Mouse (Mus musculus) MEL (cell line): ENCODE data around the gene Alg9. TPM values are rescaled to one million over a fixed set of nuclear protein-coding genes. Genes with fewer than 3 reads are reported as not detected.

ENCODE experiments used
- DNase-seq: peaks from one replicate; pipeline ENCODE4 v3.0.0; 2011; ENCODE audit warnings: low read depth, low spot score
- H3K27ac ChIP-seq: 2 replicates; pipeline ENCODE4 v1.5.1; 2012; ENCODE audit warnings: low read depth, mild to moderate bottlenecking, control low read depth, low read length, moderate library complexity; ENCODE audit not compliant: control insufficient read depth
- H3K27me3 ChIP-seq, 2 experiments: fragments of 150-350 bp in 1 of 2; sonication (generic) in 1 of 2; 2 replicates each; pipeline ENCODE4 v1.6.1; 2012; ENCODE audit warnings: low read length in 2 of 2, mild to moderate bottlenecking in 2 of 2, improper control_type of control experiment in 1 of 2, moderate library complexity in 1 of 2; ENCODE audit not compliant: insufficient read depth in 2 of 2, control insufficient read depth in 1 of 2
- H3K36me3 ChIP-seq, 2 experiments: 2 replicates each; pipeline ENCODE4 v1.6.1; 2012 to 2014; ENCODE audit warnings: low read length in 2 of 2, improper control_type of control experiment in 1 of 2, inconsistent platforms in 1 of 2, mild to moderate bottlenecking in 1 of 2; ENCODE audit not compliant: insufficient read depth in 2 of 2, control insufficient read depth in 1 of 2
- H3K4me1 ChIP-seq, 2 experiments: fragments of 150-350 bp in 1 of 2; sonication (generic) in 1 of 2; 2 replicates each; pipeline ENCODE4 v1.6.1; 2012; ENCODE audit warnings: low read length in 2 of 2, improper control_type of control experiment in 1 of 2, mild to moderate bottlenecking in 1 of 2; ENCODE audit not compliant: insufficient read depth in 2 of 2, control insufficient read depth in 1 of 2
- H3K4me3 ChIP-seq, 2 experiments: fragments of 150-350 bp in 1 of 2; sonication (generic) in 1 of 2; 2 replicates each; pipeline ENCODE4 v1.5.1; 2012; ENCODE audit warnings: low read depth in 2 of 2, low read length in 2 of 2, mild to moderate bottlenecking in 2 of 2, moderate library complexity in 2 of 2, control low read depth in 1 of 2, improper control_type of control experiment in 1 of 2; ENCODE audit not compliant: control insufficient read depth in 1 of 2, insufficient read depth in 1 of 2
- H3K79me2 ChIP-seq: 2 replicates; pipeline ENCODE4 v1.6.1; 2012; ENCODE audit warnings: mild to moderate bottlenecking, low read length, moderate library complexity; ENCODE audit not compliant: control insufficient read depth, poor library complexity, insufficient read depth
- H3K9ac ChIP-seq: 2 replicates; pipeline ENCODE4 v1.6.1; 2012; ENCODE audit warnings: low read depth, mild to moderate bottlenecking, control low read depth, low read length, moderate library complexity; ENCODE audit not compliant: control insufficient read depth, poor library complexity, severe bottlenecking
- H3K9me3 ChIP-seq: fragments of 150-350 bp; sonication (generic); replicated peaks from 2 replicates; pipeline ENCODE4 v1.6.1; 2012; ENCODE audit warnings: mild to moderate bottlenecking, low read length, improper control_type of control experiment, moderate library complexity; ENCODE audit not compliant: insufficient read depth
- CHD1 ChIP-seq: IDR thresholded peaks from 2 replicates; pipeline ENCODE4 v1.6.1; 2012; ENCODE audit warnings: low read depth, mild to moderate bottlenecking, inconsistent platforms, low read length, improper control_type of control experiment
- CHD2 ChIP-seq: IDR thresholded peaks from 2 replicates; pipeline ENCODE4 v1.6.1; 2011; ENCODE audit warnings: low read length, improper control_type of control experiment
- CTCF ChIP-seq, 3 experiments: IDR thresholded peaks in 2 of 3; conservative IDR thresholded peaks in 1 of 3; 2 replicates each; pipeline ENCODE4 v1.5.1; 2011 to 2012; ENCODE audit warnings: low read length in 3 of 3, low read depth in 2 of 3, mild to moderate bottlenecking in 2 of 3, improper control_type of control experiment in 1 of 3, inconsistent platforms in 1 of 3, mixed read lengths in 1 of 3, moderate library complexity in 1 of 3; ENCODE audit not compliant: control insufficient read depth in 1 of 3, insufficient read depth in 1 of 3, poor library complexity in 1 of 3, severe bottlenecking in 1 of 3
- E2F4 ChIP-seq: IDR thresholded peaks from 2 replicates; pipeline ENCODE4 v1.6.1; 2011; ENCODE audit warnings: low read depth, low read length, improper control_type of control experiment, borderline replicate concordance
- ELF1 ChIP-seq: IDR thresholded peaks from 2 replicates; pipeline ENCODE4 v1.6.1; 2014; ENCODE audit warnings: low read depth, mild to moderate bottlenecking, inconsistent platforms, low read length, improper control_type of control experiment, moderate library complexity
- EP300 ChIP-seq, 2 experiments: IDR thresholded peaks; 2 replicates each; pipeline ENCODE4 v1.6.1; 2011; ENCODE audit warnings: improper control_type of control experiment in 2 of 2, low read length in 2 of 2, low read depth in 1 of 2, mild to moderate bottlenecking in 1 of 2
- ETS1 ChIP-seq: IDR thresholded peaks from 2 replicates; pipeline ENCODE4 v1.6.1; 2012; ENCODE audit warnings: low read depth, mild to moderate bottlenecking, inconsistent platforms, low read length, improper control_type of control experiment, moderate library complexity
- GABPA ChIP-seq: IDR thresholded peaks from 2 replicates; pipeline ENCODE4 v1.6.1; 2012; ENCODE audit warnings: low read depth, mild to moderate bottlenecking, inconsistent platforms, low read length, improper control_type of control experiment, moderate library complexity
- GATA1 ChIP-seq: IDR thresholded peaks from 2 replicates; pipeline ENCODE4 v1.6.1; 2011; ENCODE audit warnings: low read depth, low read length, improper control_type of control experiment
- HCFC1 ChIP-seq: IDR thresholded peaks from 2 replicates; pipeline ENCODE4 v1.6.1; 2012; ENCODE audit warnings: low read depth, mild to moderate bottlenecking, inconsistent platforms, low read length, improper control_type of control experiment, moderate library complexity
- JUND ChIP-seq: IDR thresholded peaks from 2 replicates; pipeline ENCODE4 v1.6.1; 2011; ENCODE audit warnings: low read depth, mild to moderate bottlenecking, improper control_type of control experiment, low read length
- KAT2A ChIP-seq: conservative IDR thresholded peaks from 2 replicates; pipeline ENCODE4 v1.6.1; 2012; ENCODE audit warnings: low read depth, low read length, improper control_type of control experiment, inconsistent platforms
- MAFK ChIP-seq: IDR thresholded peaks from 2 replicates; pipeline ENCODE4 v1.6.1; 2011; ENCODE audit warnings: low read depth, mild to moderate bottlenecking, low read length, improper control_type of control experiment, borderline replicate concordance
- MAX ChIP-seq: IDR thresholded peaks from 2 replicates; pipeline ENCODE4 v1.6.1; 2011; ENCODE audit warnings: low read length, improper control_type of control experiment
- MAZ ChIP-seq: IDR thresholded peaks from 2 replicates; pipeline ENCODE4 v1.6.1; 2012; ENCODE audit warnings: low read depth, mild to moderate bottlenecking, inconsistent platforms, low read length, improper control_type of control experiment
- MEF2A ChIP-seq: IDR thresholded peaks from 2 replicates; pipeline ENCODE4 v1.6.1; 2014; ENCODE audit warnings: low read depth, mild to moderate bottlenecking, inconsistent platforms, low read length, improper control_type of control experiment; ENCODE audit not compliant: poor library complexity, insufficient replicate concordance, severe bottlenecking; ENCODE audit errors: extremely low read depth
- MXI1 ChIP-seq: IDR thresholded peaks from 2 replicates; pipeline ENCODE4 v1.6.1; 2011; ENCODE audit warnings: mild to moderate bottlenecking, low read depth, low read length, improper control_type of control experiment
- MYB ChIP-seq: IDR thresholded peaks from 2 replicates; pipeline ENCODE4 v1.6.1; 2011; ENCODE audit warnings: mild to moderate bottlenecking, low read depth, low read length, improper control_type of control experiment
- MYC ChIP-seq: IDR thresholded peaks from 2 replicates; pipeline ENCODE4 v1.6.1; 2011; ENCODE audit warnings: low read depth, mild to moderate bottlenecking, low read length, improper control_type of control experiment, moderate library complexity
- NELFE ChIP-seq: IDR thresholded peaks from 2 replicates; pipeline ENCODE4 v1.6.1; 2011; ENCODE audit warnings: low read depth, low read length, improper control_type of control experiment
- NRF1 ChIP-seq: IDR thresholded peaks from 2 replicates; pipeline ENCODE4 v1.6.1; 2014; ENCODE audit warnings: low read depth, mild to moderate bottlenecking, inconsistent platforms, low read length, improper control_type of control experiment, moderate library complexity; ENCODE audit not compliant: poor library complexity, insufficient read depth, severe bottlenecking
- POLR2A ChIP-seq, 2 experiments: IDR thresholded peaks; 2 replicates each; pipeline ENCODE4 v1.6.1; 2011 to 2012; ENCODE audit warnings: low read length in 2 of 2, mild to moderate bottlenecking in 2 of 2, control low read depth in 1 of 2, improper control_type of control experiment in 1 of 2, low read depth in 1 of 2, moderate library complexity in 1 of 2; ENCODE audit not compliant: control insufficient read depth in 1 of 2, insufficient read depth in 1 of 2, poor library complexity in 1 of 2
- POLR2AphosphoS2 ChIP-seq: IDR thresholded peaks from 2 replicates; pipeline ENCODE4 v1.6.1; 2011; ENCODE audit warnings: low read length, improper control_type of control experiment
- POLR2AphosphoS5 ChIP-seq: IDR thresholded peaks from 2 replicates; pipeline ENCODE4 v1.6.1; 2012; ENCODE audit warnings: low read depth, borderline replicate concordance, mild to moderate bottlenecking, inconsistent platforms, low read length, moderate library complexity, mixed read lengths
- RAD21 ChIP-seq: IDR thresholded peaks from 2 replicates; pipeline ENCODE4 v1.6.1; 2011; ENCODE audit warnings: mild to moderate bottlenecking, low read depth, low read length, improper control_type of control experiment
- SMC3 ChIP-seq: IDR thresholded peaks from 2 replicates; pipeline ENCODE4 v1.6.1; 2011; ENCODE audit warnings: low read depth, low read length, improper control_type of control experiment
- TAL1 ChIP-seq: IDR thresholded peaks from 2 replicates; pipeline ENCODE4 v1.6.1; 2012; ENCODE audit warnings: mild to moderate bottlenecking, inconsistent platforms, low read length, moderate library complexity, mixed read lengths
- TCF12 ChIP-seq: IDR thresholded peaks from 2 replicates; pipeline ENCODE4 v1.6.1; 2014; ENCODE audit warnings: low read depth, mild to moderate bottlenecking, inconsistent platforms, low read length, improper control_type of control experiment, moderate library complexity
- UBTF ChIP-seq: IDR thresholded peaks from 2 replicates; pipeline ENCODE4 v1.6.1; 2012; ENCODE audit warnings: low read depth, mild to moderate bottlenecking, inconsistent platforms, low read length, improper control_type of control experiment, moderate library complexity, borderline replicate concordance; ENCODE audit not compliant: insufficient read depth
- USF1 ChIP-seq: IDR thresholded peaks from 2 replicates; pipeline ENCODE4 v1.6.1; 2014; ENCODE audit warnings: low read depth, mild to moderate bottlenecking, inconsistent platforms, low read length, improper control_type of control experiment, moderate library complexity
- USF2 ChIP-seq, 2 experiments: IDR thresholded peaks; 2 replicates each; pipeline ENCODE4 v1.6.1; 2011 to 2012; ENCODE audit warnings: improper control_type of control experiment in 2 of 2, low read length in 2 of 2, borderline replicate concordance in 1 of 2, inconsistent platforms in 1 of 2, low read depth in 1 of 2, mild to moderate bottlenecking in 1 of 2; ENCODE audit not compliant: insufficient read depth in 1 of 2
- ZC3H11A ChIP-seq: IDR thresholded peaks from 2 replicates; pipeline ENCODE4 v1.6.1; 2012; ENCODE audit warnings: low read depth, mild to moderate bottlenecking, inconsistent platforms, low read length, improper control_type of control experiment
- ZKSCAN1 ChIP-seq: IDR thresholded peaks from 2 replicates; pipeline ENCODE4 v1.6.1; 2012; ENCODE audit warnings: low read depth, mild to moderate bottlenecking, inconsistent platforms, low read length, improper control_type of control experiment, moderate library complexity
- ZMIZ1 ChIP-seq: IDR thresholded peaks from 2 replicates; pipeline ENCODE4 v1.6.1; 2012; ENCODE audit warnings: low read depth, mild to moderate bottlenecking, inconsistent platforms, low read length, improper control_type of control experiment, moderate library complexity
- ZNF384 ChIP-seq: IDR thresholded peaks from 2 replicates; pipeline ENCODE4 v1.6.1; 2012; ENCODE audit warnings: low read depth, mild to moderate bottlenecking, inconsistent platforms, low read length, improper control_type of control experiment
- polyA plus RNA-seq, 2 experiments: library from polyadenylated mRNA; stranded (reverse) in 1 of 2; unstranded in 1 of 2; fragments of >175 nt in 1 of 2; fragments of >200 nt in 1 of 2; gene quantifications; 2 replicates each; pipeline versions ENCODE4 v1.2.1 to v1.2.4; 2012; ENCODE audit warnings: low replicate concordance in 2 of 2, low read depth in 1 of 2; ENCODE audit not compliant: insufficient read length in 2 of 2, insufficient read depth in 1 of 2, missing spikeins in 1 of 2
- total RNA-seq: library from RNA; depleted of rRNA; stranded (reverse); fragments of 300-350 nt; gene quantifications from 2 replicates; pipeline ENCODE4 v1.2.3, GENCODE M21; 2012; rRNA removed

The Alg9 gene
- 23.3 and 24.0 TPM in 2 replicates for total RNA-seq
- polyA plus RNA-seq = 10 to 100 TPM in 1 of 2 experiments, not detected in 1; 46.7 TPM

DNA sequence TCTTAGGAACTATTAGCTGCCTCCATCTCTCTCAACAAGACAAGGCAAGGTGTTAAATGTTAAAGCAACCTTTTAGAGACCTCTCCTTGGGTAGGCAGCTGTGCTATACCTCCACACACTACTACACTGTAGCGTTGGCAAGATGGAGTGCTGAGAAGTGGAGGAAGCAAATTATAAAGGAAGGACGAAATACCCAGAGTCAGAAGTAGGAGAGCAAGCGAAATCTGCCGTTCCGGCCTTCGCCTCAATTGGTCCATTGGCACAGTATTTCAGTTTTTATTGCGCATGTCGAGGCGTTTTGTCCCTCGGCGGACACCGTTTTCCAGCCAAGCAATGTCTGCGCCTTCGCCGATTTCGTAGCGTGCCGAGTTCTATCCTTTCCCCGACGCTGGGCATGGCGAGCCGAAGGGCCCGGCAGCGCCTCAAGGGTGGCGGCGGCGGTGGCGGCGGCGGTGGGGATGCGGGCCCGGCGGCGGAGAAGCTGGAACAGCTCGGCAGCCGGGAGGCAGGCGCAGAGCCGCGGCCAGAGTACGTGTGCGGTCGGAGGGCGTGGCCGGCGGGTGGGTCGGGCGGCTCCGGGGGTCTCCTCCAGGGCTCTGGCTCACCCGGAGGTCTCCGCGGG is at the start of gene Alg9, which contains the start of gene 1110032A03Rik:
Alg9 (plus strand) TSS at position 29 of the 622 bp plus-strand sequence.
1110032A03Rik (minus strand) TSS at position 530 of the 622 bp plus-strand sequence.
- H3K36me3 ChIP-seq = peaks cover 0 to 15% of the 10 kb centered on the region in 2 experiments; a peak in 2 of 4 replicates
- H3K4me3 ChIP-seq = peak within 1 kb of the TSS; percentile 55 to 95
- 0 out of 2 replicates have a peak, but pooled peaks have one; percentile 58 for TF ChIP-seq UBTF
- no peak for TF ChIP-seq TAL1
- TF ChIP-seq CHD1 = no peak
- TF ChIP-seq ZNF384 = peak; percentile 20; the same call in 1 of the 2 replicates
- no peak for TF ChIP-seq CTCF (IDR thresholded peaks at IDR 0.05 in 2 of 3, conservative IDR thresholded peaks at IDR 0.05 in 1 of 3; ENCODE audit: control insufficient read depth in 1 of 3, insufficient read depth in 1 of 3, low read depth in 2 of 3, low read length in 3 of 3, poor library complexity in 1 of 3, severe bottlenecking in 1 of 3)
- TF ChIP-seq SMC3 = no peak
- TF ChIP-seq E2F4 = no peak
- TF ChIP-seq POLR2AphosphoS5 = no peak
- no peak for TF ChIP-seq MEF2A
- TF ChIP-seq ZMIZ1 = no peak
- no peak for TF ChIP-seq USF1
- no peak for TF ChIP-seq RAD21
- no peak; the same call in 1 of the 2 replicates for TF ChIP-seq ELF1
- peak; percentile 36 for TF ChIP-seq MXI1
- peak; percentile 59; the same call in 1 of the 2 replicates for TF ChIP-seq NRF1
- TF ChIP-seq GABPA = no peak
- TF ChIP-seq MAFK = no peak
- peak; percentile 44; the same call in 1 of the 2 replicates for TF ChIP-seq NELFE
- peak; percentile 57; the same call in 1 of the 2 replicates for TF ChIP-seq POLR2AphosphoS2
- no peak for TF ChIP-seq ZKSCAN1
- no peak for TF ChIP-seq CHD2
- TF ChIP-seq ETS1 = no peak; the same call in 1 of the 2 replicates
- TF ChIP-seq KAT2A = no peak
- no peak for TF ChIP-seq MAZ
- peak; percentile 55; the same call in 1 of the 2 replicates for TF ChIP-seq MYC
- no peak for TF ChIP-seq GATA1
- TF ChIP-seq MYB = no peak
- peak in 1 of 2 experiments; percentile 23; a peak in 1 of 4 replicates for TF ChIP-seq EP300 (IDR thresholded peaks at IDR 0.05; ENCODE audit: low read depth in 1 of 2, low read length in 2 of 2)
- peak; percentile 7 to 65; a peak in 3 of 4 replicates for TF ChIP-seq POLR2A (IDR thresholded peaks at IDR 0.05; ENCODE audit: control insufficient read depth in 1 of 2, insufficient read depth in 1 of 2, low read depth in 1 of 2, low read length in 2 of 2, poor library complexity in 1 of 2)
- peak; percentile 83 for TF ChIP-seq HCFC1
- peak; percentile 30 for TF ChIP-seq TCF12
- no peak for TF ChIP-seq ZC3H11A
- no peak for TF ChIP-seq JUND
- TF ChIP-seq USF2 (IDR thresholded peaks at IDR 0.05; ENCODE audit: borderline replicate concordance in 1 of 2, insufficient read depth in 1 of 2, low read depth in 1 of 2, low read length in 2 of 2) = no peak
- TF ChIP-seq MAX = no peak

More for the DNA sequence above, at the start of gene Alg9, which contains the start of gene 1110032A03Rik:
- Histone ChIP-seq H3K27ac (peak within 1 kb of the TSS; percentile 82), H3K27me3 (no peaks in the 10 kb centered on the region), H3K9ac (peak within 1 kb of the TSS; percentile 88), H3K79me2 (peaks cover 10% of the 10 kb centered on the region), H3K4me1 (peaks cover 0 to 12% of the 10 kb centered on the region in 2 experiments; a peak in 3 of 4 replicates), H3K9me3 (no peaks in the 10 kb centered on the region)
- DNase-seq = peak; percentile 92
